Mouse (Mus musculus): ENCODE data around the gene Hist1h1t. TPM values are rescaled to one million over a fixed set of nuclear protein-coding genes. Genes with fewer than 3 reads are reported as not detected.
A peak's percentile ranks its signal among the peaks of the same experiment; 100 is the strongest.

Hist1h1t gene
- total RNA-seq, 2 experiments from 2014 or later: not detected

DNA sequence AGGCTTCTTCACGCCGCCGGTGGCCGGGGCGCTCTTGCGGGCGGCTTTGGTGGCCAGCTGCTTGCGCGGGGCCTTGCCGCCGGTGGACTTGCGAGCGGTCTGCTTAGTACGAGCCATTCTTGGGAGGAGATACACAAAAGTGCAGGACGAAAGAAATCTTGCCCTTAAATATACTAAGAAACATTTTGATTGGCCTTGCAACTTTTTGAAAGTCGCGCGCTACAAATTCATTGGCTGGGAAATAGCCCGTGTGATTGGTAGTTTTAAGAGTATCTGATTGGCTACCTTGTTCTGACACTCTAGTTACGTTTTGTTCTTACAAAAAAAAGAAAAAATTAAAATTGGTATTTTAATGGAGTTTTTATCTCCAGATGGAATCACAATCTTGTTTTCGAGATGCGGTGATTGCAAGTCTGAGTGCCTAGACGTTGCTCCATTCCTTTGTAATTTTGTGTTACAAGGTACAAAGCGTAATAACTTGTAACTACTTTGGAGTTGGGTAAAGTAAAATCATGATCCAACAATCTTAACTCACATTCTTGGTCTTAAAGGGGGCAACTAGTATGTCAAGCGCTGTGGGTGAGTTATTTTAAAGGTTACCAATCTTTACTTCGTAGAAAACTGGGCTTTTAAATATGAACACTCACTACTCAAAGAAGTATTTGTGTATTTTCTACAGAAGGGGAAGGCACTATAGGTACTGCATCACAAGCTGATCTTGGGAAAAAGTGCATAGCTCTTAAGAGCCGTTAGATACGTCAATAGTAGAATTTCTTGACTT lies 50.0 kb downstream of the Hist1h1t start, which contains the start of gene Hist1h3c:
Hist1h3c (minus strand) TSS at position 222 of the 781 bp plus-strand sequence.
- peak; percentile 57 for DNase-seq (ENCODE audit: low spot score)
- intact Hi-C loops (cut with DNase I): loop anchor here (5.0 kb wide), 1 partner anchor 1703 kb away; the partner anchor contains the start of genes Hist1h2ag, Hist1h2bj and Hist1h4i

Small RNAs within 50 kb of the gene (microRNA-seq; reads per million reads assigned to microRNA genes)
- gene Gm44314: not detected
- not detected for gene Gm44350

Other genes starting within 250 kb of the Hist1h1t start
- not detected for gene Btn1a1, start 229.9 kb upstream of the Hist1h1t start, total RNA-seq (2021)
- not detected for gene Btn2a2, start 207.0 kb upstream of the Hist1h1t start, total RNA-seq (2021)
- gene Hist1h4h, start 164.8 kb upstream of the Hist1h1t start, total RNA-seq (2021): 100 to 1,000 TPM; 272 to 334 TPM
- 10 to 100 TPM; 13.7 to 25.9 TPM for gene Hist1h2af, start 161.9 kb upstream of the Hist1h1t start, total RNA-seq (2021)
- 1 to 10 TPM; 3.4 to 4.1 TPM for gene Hist1h3g, start 160.4 kb upstream of the Hist1h1t start, total RNA-seq (2021)
- 1 to 10 TPM; 1.4 to 1.9 TPM for gene Hist1h2bh, start 152.4 kb upstream of the Hist1h1t start, total RNA-seq (2021)
- 10 to 100 TPM in 1 of 2 experiments, 1 to 10 TPM in 1; 6.4 to 10.6 TPM for gene Hist1h3f, start 151.8 kb upstream of the Hist1h1t start, total RNA-seq (2021)
- gene Hist1h4f, start 144.2 kb upstream of the Hist1h1t start, total RNA-seq (2021): 10 to 100 TPM; 33.0 to 46.9 TPM
- 1 to 10 TPM; 1.8 to 2.5 TPM for gene Hist1h1d, start 142.6 kb upstream of the Hist1h1t start, total RNA-seq (2021)
- 10 to 100 TPM; 15.4 to 27.3 TPM for gene Hist1h3e, start 133.4 kb upstream of the Hist1h1t start, total RNA-seq (2021)
- gene Hist1h2ae, start 124.6 kb upstream of the Hist1h1t start, total RNA-seq (2021): 1 to 10 TPM; 3.4 to 4.1 TPM
- gene Hist1h2bg, start 124.4 kb upstream of the Hist1h1t start, total RNA-seq (2021): 10 to 100 TPM; 28.4 to 48.1 TPM
- 10 to 100 TPM; 16.8 to 17.6 TPM for gene Hist1h2bf, start 121.6 kb upstream of the Hist1h1t start, total RNA-seq (2021)
- gene Hist1h2ad, start 121.4 kb upstream of the Hist1h1t start, total RNA-seq (2021): 1 to 10 TPM; 2.4 to 4.8 TPM
- 1 to 10 TPM; 3.4 to 3.6 TPM for gene Hist1h3d, start 120.1 kb upstream of the Hist1h1t start, total RNA-seq (2021)
- 10 to 100 TPM; 54.4 to 63.1 TPM for gene Hist1h4d, start 114.2 kb upstream of the Hist1h1t start, total RNA-seq (2021)
- 10 to 100 TPM; 10.5 to 10.7 TPM for gene Hist1h2be, start 74.7 kb upstream of the Hist1h1t start, total RNA-seq (2021)
- 10 to 100 TPM; 35.6 to 42.0 TPM for gene Hist1h1e, start 73.3 kb upstream of the Hist1h1t start, total RNA-seq (2021)
- gene Hist1h2ac, start 11.9 kb upstream of the Hist1h1t start, total RNA-seq (2021): 1 to 10 TPM; 1.5 to 1.9 TPM
- gene Hist1h2bc, start 11.6 kb upstream of the Hist1h1t start, total RNA-seq (2021): 10 to 100 TPM; 73.7 to 74.9 TPM
- gene Hist1h4c, start 2.6 kb downstream of the Hist1h1t start, total RNA-seq (2021): 10 to 100 TPM; 42.4 to 60.8 TPM
- gene Hfe, start 15.0 kb downstream of the Hist1h1t start, total RNA-seq (2021): 10 to 100 TPM; 48.9 to 50.3 TPM
- 100 to 1,000 TPM; 134 to 160 TPM for gene Hist1h1c, start 43.0 kb downstream of the Hist1h1t start, total RNA-seq (2021)
- 1 to 10 TPM; 3.2 to 9.1 TPM for gene Hist1h3c, start 49.8 kb downstream of the Hist1h1t start, total RNA-seq (2021)
- 10 to 100 TPM in 1 of 2 experiments, 1 to 10 TPM in 1; 9.6 to 11.4 TPM for gene Hist1h2bb, start 50.9 kb downstream of the Hist1h1t start, total RNA-seq (2021)
- 10 to 100 TPM; 12.7 to 17.0 TPM for gene Hist1h2ab, start 55.3 kb downstream of the Hist1h1t start, total RNA-seq (2021)
- 10 to 100 TPM; 19.3 to 26.5 TPM for gene Hist1h3b, start 56.5 kb downstream of the Hist1h1t start, total RNA-seq (2021)
- 10 to 100 TPM; 13.3 to 23.6 TPM for gene Hist1h4b, start 61.2 kb downstream of the Hist1h1t start, total RNA-seq (2021)
- gene Hist1h4a, start 65.4 kb downstream of the Hist1h1t start, total RNA-seq (2021): 10 to 100 TPM; 12.6 to 15.8 TPM
- gene Hist1h3a, start 66.6 kb downstream of the Hist1h1t start, total RNA-seq (2021): 10 to 100 TPM; 15.8 to 18.0 TPM
- 1 to 10 TPM; 5.4 to 9.2 TPM for gene Hist1h1a, start 67.9 kb downstream of the Hist1h1t start, total RNA-seq (2021)
- not detected for gene Trim38, start 74.1 kb downstream of the Hist1h1t start, total RNA-seq (2021)
- not detected for gene Slc17a2, start 111.2 kb downstream of the Hist1h1t start, total RNA-seq (2021)
- not detected for gene Slc17a3, start 143.6 kb downstream of the Hist1h1t start, total RNA-seq (2021)
- gene Slc17a1, start 171.9 kb downstream of the Hist1h1t start, total RNA-seq (2021): not detected
- not detected for gene Slc17a4, start 219.2 kb downstream of the Hist1h1t start, total RNA-seq (2021)
- gene Hist1h2ba, start 238.3 kb downstream of the Hist1h1t start, total RNA-seq (2021): not detected
- not detected for gene Hist1h2aa, start 238.6 kb downstream of the Hist1h1t start, total RNA-seq (2021)

Data from heart, postnatal 25 days (tissue).